Mouse (Mus musculus) hindbrain, embryonic 16.5 days (tissue): Measurements from ENCODE around the gene Snrnp27. TPM values are rescaled to one million over a fixed set of nuclear protein-coding genes. Genes with fewer than 3 reads are reported as not detected.
A peak's percentile ranks its signal among the peaks of the same experiment; 100 is the strongest.

Experiments
- ATAC-seq: fragments of 200-750 bp; cut with Nextera tagmentation; 2 replicates; pipeline ENCODE4 v1.8.0; 2017; ENCODE audit warnings: moderate TSS enrichment, moderate library complexity
- H3K27ac ChIP-seq: fragments of 300-500 bp; sonication (generic); 2 replicates; pipeline ENCODE4 v1.5.1; 2014; ENCODE audit warnings: low read depth, mild to moderate bottlenecking, control low read depth, low read length, moderate library complexity
- H3K27me3 ChIP-seq: fragments of 300-500 bp; sonication (generic); replicated peaks from 2 replicates; pipeline ENCODE4 v1.6.1; 2014; ENCODE audit warnings: low read length; ENCODE audit not compliant: control insufficient read depth, insufficient read depth
- H3K36me3 ChIP-seq: fragments of 300-500 bp; sonication (generic); 2 replicates; pipeline ENCODE4 v1.6.1; 2014; ENCODE audit warnings: mild to moderate bottlenecking, low read length, moderate library complexity, mixed read lengths; ENCODE audit not compliant: control insufficient read depth, insufficient read depth
- H3K4me1 ChIP-seq: fragments of 300-500 bp; sonication (generic); 2 replicates; pipeline ENCODE4 v1.6.1; 2014; ENCODE audit warnings: low read depth, low read length; ENCODE audit not compliant: control insufficient read depth, insufficient read depth
- H3K4me2 ChIP-seq: fragments of 300-500 bp; sonication (generic); 2 replicates; pipeline ENCODE4 v1.6.1; 2014; ENCODE audit warnings: mild to moderate bottlenecking, low read length, control low read depth, moderate library complexity
- H3K4me3 ChIP-seq: fragments of 300-500 bp; sonication (generic); 2 replicates; pipeline ENCODE4 v1.5.1; 2014; ENCODE audit warnings: mild to moderate bottlenecking, low read length, control low read depth, moderate library complexity
- H3K9ac ChIP-seq: fragments of 300-500 bp; sonication (generic); 2 replicates; pipeline ENCODE4 v1.6.1; 2014; ENCODE audit warnings: low read depth, mild to moderate bottlenecking, control low read depth, low read length, moderate library complexity
- H3K9me3 ChIP-seq: fragments of 300-500 bp; sonication (generic); 2 replicates; pipeline ENCODE4 v1.6.1; 2014; ENCODE audit warnings: mild to moderate bottlenecking, low read length, moderate library complexity; ENCODE audit not compliant: control insufficient read depth
- WGBS: fragments of 180-500 bp; shearing (Covaris S2); extraction: QIAGEN DNeasy Blood & Tissue Kit; methylation state at CpG from one replicate; pipeline ENCODE4 v1.1.7; 2014; 5-methylcytosine and 5-hydroxymethylcytosine counted together
- polyA plus RNA-seq: library from polyadenylated mRNA; unstranded; fragments of >200 nt; fragmentation: Nextera tagmentation; extraction: Ambion mirVana; gene quantifications from 2 replicates; pipeline ENCODE4 v1.2.1, GENCODE M21; 2015

The Snrnp27 gene
- polyA plus RNA-seq: 81.3 and 81.5 TPM in 2 replicates

DNA sequence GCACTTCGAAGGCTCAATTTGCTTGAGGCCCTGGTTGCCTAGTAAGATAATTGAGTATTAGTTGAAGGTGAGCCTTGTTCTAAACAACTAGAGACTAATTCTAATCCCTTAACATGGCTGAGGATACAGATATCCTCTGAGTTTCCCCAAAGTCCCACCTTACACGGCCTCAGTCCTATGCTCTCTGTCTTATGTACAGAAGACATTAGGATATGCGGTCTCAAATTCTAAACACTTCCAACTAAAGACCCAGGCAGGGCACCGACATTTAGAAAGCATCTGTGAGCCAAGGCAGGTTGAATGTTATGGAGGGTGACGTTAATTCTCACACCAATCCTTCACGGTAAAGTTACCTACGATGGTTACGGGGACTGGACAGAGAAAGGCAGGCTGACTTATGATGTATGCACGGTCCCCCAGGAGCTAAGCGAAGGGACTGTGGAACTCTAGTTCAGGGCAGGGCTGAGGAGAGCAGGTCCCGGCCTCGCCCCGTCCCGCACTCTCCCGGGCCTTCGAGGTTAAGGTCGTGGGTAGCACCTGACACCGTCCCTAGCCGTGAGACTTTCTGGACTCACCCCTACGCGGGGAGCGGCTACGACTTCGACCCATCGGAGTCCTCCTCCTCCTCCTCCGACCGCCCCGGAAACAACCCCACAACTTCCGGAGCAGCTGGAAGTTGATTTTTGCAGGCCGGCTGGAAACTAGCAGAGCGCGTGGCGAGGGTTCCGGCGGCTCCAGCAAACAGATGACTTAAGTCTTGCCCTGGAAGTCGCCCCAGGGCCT lies at the start of gene Snrnp27:
TSS of gene Snrnp27 (minus strand) at position 651 of the 783 bp plus-strand sequence.
- H3K36me3 ChIP-seq: peaks cover 23% of the 10 kb centered on the region; the same call in 1 of the 2 replicates
- no peaks in the 10 kb centered on the region for H3K27me3 ChIP-seq
- no peaks in the 10 kb centered on the region for H3K9me3 ChIP-seq
- H3K4me3 ChIP-seq: peak within 1 kb of the TSS; percentile 72
- H3K9ac ChIP-seq: peak within 1 kb of the TSS; percentile 82
- peak within 1 kb of the TSS; percentile 57 for H3K4me2 ChIP-seq
- WGBS: 2% methylated on average over 35 of the region's 36 CpGs
- peaks cover 8% of the 10 kb centered on the region; the same call in 1 of the 2 replicates for H3K4me1 ChIP-seq
- peak within 1 kb of the TSS; percentile 63; the same call in 1 of the 2 replicates for H3K27ac ChIP-seq
- peak; percentile 93 for ATAC-seq

DNA sequence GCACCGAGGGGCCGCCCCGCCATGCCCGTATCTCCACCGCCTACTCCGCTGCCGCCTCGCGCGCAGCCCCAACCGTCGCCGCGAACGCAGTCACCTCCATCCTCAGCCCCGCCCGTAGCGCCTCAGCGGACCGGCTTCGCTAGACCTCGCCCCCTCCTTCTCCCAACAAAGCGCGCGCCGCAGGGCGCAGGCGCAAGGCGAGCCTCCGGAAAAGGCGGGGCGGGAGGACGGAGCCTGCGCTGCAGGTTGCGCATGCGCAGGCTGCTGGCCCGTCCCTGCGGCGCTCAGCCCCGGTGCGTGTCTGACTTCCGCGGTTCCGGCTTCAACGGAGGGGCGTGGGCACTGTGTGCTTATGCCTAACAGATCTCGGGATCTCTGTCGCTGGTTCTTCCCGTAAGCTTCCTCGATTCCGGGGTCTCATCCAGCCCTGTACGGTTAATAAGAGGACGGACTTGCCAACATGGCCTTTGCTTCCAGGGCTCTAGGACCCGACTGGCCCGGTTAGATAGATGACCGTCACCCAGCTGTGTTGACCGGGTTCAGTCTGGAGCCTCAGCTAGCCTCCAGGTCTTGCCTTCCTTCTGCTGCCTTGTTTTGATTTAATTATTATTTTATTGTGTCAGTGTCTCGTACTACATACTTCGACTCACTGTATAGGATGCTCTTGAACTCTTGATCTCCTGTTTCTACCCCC lies 49.0 kb upstream of the Snrnp27 start, which contains the start of gene Gmcl1:
TSS of gene Gmcl1 (minus strand) at position 201 of the 694 bp plus-strand sequence.
- Histone ChIP-seq H3K9me3 (no peaks in the 10 kb centered on the region), H3K27me3 (no peaks in the 10 kb centered on the region), H3K4me1 (peaks cover 22% of the 10 kb centered on the region), H3K9ac (peak within 1 kb of the TSS; percentile 94), H3K27ac (peak within 1 kb of the TSS; percentile 95), H3K4me2 (peak within 1 kb of the TSS; percentile 80), H3K36me3 (no peaks in the 10 kb centered on the region), H3K4me3 (peak within 1 kb of the TSS; percentile 88)
- peak; percentile 95 for ATAC-seq
- under 1% methylated on average over 55 of the region's 59 CpGs for WGBS

DNA sequence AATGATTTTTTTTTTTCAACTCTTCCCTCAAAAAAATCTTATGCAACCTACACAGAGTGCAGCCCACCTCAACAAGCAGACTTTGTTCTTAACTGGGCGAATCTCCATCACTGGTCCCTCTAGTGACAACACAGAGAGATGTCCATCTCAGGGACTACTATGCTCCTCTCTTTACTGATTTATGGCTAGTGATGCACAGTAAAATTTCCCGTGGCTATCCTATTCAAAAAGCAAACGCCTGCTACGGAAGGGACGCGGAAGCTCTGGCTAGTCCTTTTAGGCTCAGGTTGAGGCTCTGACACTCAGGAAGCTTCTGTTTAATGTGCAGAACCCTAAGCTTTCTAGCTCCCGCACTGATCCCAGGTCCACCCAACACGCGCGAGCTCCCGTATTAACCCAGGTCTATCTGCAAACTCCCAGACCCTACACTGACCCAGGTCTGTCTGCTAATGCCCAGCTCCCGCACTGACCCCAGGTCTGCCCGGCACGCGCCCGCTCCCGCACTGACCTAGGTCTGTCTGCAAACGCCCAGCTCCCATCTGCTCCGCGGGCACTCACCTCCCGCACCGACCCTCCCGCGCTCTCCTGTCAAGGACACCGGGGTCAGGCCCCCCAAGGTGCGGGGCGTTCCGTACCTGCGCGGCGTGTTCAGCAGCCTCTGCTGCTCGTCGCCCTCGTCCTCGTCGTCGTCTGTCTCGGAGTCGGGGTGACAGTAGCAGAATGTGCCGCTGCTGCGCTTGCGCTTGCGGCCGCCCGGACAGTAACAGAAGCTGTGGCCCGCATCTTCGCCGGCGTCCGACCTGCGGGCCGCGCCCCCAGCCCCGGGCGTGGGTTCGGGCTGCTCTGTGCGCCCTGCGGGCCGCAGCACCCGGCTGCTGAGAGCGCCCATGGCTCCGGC lies 48.2 kb upstream of the Snrnp27 start:
- Histone ChIP-seq H3K9ac (peak overlapping the region; percentile 94), H3K4me2 (peak overlapping the region; percentile 80), H3K27ac (peak overlapping the region; percentile 95), H3K9me3 (no peaks in the 10 kb centered on the region), H3K36me3 (no peaks in the 10 kb centered on the region), H3K4me1 (peaks cover 22% of the 10 kb centered on the region), H3K4me3 (peak overlapping the region; percentile 88), H3K27me3 (no peaks in the 10 kb centered on the region)
- WGBS: under 1% methylated on average over 54 of the region's 62 CpGs
- peak; percentile 80 for ATAC-seq

DNA sequence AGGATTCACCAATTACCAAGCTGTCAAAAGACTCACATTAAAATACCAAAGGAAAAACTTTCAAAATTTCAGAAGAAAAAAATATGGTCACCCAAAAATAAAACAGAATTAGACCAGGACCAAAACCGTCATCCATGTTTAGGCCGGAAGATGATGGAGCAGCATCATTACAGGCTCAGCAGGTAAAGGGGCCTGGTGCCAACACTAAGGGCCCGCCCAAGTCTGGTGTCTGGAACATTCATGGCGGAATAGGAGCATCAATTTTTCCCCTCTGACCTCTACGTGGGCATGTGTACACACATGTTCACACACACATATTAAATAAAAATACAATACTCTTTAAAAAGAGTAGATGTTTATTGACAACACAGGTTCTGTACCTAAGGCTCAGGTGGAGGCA lies 44.4 kb upstream of the Snrnp27 start:
- Histone ChIP-seq H3K27ac (no peak overlapping the region), H3K4me3 (no peak overlapping the region), H3K9ac (no peak overlapping the region), H3K4me2 (no peak overlapping the region), H3K4me1 (peaks cover 15% of the 10 kb centered on the region), H3K9me3 (no peaks in the 10 kb centered on the region), H3K27me3 (no peaks in the 10 kb centered on the region), H3K36me3 (no peaks in the 10 kb centered on the region)
- WGBS: 87% methylated on average over 5 of the region's 5 CpGs
- ATAC-seq: no peak

DNA sequence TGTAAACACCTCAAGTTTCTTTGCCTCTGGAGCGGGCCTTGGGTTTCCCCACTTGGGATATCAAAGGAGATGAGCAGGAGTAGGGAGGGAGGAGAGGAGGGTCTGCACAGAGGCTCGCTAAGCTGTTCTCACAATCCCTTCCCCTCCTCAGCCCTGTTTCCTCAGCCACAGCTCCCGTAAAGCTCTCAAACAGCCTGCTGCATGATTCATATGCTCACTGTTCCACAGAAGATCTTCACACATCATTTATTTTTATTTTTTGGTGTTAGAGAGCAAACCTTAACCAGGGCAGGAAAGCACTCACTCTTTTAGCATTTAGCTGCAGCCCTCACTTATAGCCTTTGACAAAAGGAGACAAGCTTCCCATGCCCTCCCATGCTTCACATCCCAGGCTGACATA lies 37.7 kb upstream of the Snrnp27 start:
- Histone ChIP-seq H3K4me3 (no peak overlapping the region), H3K4me2 (no peak overlapping the region), H3K9me3 (no peaks in the 10 kb centered on the region), H3K9ac (no peak overlapping the region), H3K27me3 (no peaks in the 10 kb centered on the region), H3K27ac (no peak overlapping the region), H3K36me3 (peaks cover 18% of the 10 kb centered on the region), H3K4me1 (no peaks in the 10 kb centered on the region)
- no peak for ATAC-seq
- 80% methylated on average over 3 of the region's 3 CpGs for WGBS

DNA sequence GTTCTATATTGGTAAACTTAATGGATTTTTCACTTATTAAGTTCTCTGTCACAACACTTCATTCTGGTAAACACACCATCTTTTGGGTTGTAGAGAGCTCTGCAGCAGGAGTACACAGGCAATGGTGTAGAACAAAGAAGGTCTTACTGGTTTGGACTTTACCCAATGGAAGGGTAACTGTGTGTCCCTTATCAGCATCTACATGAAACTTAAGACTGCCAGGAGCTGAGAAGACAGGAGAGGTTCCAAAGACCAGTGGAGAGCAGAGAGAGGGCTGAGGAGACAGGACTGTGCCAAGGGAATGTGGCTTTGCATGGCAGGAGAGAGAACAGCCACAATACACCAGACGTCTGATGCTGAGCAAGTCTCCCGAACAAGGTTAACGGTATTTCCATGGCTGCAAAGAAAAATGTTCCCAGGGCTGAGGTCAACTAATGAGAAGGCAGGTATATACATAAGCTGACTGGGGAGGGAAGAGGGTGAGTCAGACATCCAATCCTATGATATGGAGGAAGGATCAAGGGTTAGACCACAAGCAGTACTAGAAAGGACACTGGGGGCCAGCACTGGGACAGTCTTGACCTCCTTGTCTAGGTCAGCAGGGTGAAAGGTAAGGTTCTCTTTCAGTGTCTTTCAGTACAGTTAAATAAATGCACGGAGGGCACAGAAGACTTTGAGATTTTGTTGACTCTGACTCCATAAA lies 23.9 kb upstream of the Snrnp27 start:
- H3K9me3 ChIP-seq: no peaks in the 10 kb centered on the region
- ATAC-seq: no peak
- WGBS: 85% methylated on average over 4 of the region's 4 CpGs
- no peak overlapping the region for H3K9ac ChIP-seq
- H3K4me2 ChIP-seq: no peak overlapping the region
- H3K36me3 ChIP-seq: peaks cover 31% of the 10 kb centered on the region
- no peaks in the 10 kb centered on the region for H3K4me1 ChIP-seq
- no peak overlapping the region for H3K4me3 ChIP-seq
- no peak overlapping the region for H3K27ac ChIP-seq
- H3K27me3 ChIP-seq: no peaks in the 10 kb centered on the region

DNA sequence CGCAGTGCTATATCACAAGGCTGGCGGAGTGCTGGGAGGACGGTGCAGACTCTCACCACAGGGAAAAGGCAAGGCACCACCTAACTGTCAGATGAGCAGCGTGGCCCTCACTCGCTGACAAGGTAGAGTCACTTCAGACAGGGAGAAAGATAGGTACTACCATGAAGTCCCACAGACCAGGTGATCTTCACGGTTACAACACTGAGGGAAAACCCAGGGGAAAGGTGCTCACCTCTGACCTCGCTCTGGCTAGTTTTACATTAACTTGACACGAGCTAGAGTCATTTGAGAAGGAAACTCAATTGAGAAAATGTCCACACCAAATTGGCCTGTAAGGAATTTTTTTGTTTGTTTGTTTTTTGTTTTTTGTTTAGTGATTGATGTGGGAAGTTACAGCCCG lies 18.3 kb upstream of the Snrnp27 start:
- Histone ChIP-seq H3K27ac (no peak overlapping the region), H3K9me3 (no peaks in the 10 kb centered on the region), H3K4me1 (no peaks in the 10 kb centered on the region), H3K36me3 (peaks cover 51% of the 10 kb centered on the region), H3K4me3 (no peak overlapping the region), H3K4me2 (no peak overlapping the region), H3K27me3 (no peaks in the 10 kb centered on the region), H3K9ac (no peak overlapping the region)
- no peak for ATAC-seq
- WGBS: 91% methylated on average over 9 of the region's 9 CpGs

DNA sequence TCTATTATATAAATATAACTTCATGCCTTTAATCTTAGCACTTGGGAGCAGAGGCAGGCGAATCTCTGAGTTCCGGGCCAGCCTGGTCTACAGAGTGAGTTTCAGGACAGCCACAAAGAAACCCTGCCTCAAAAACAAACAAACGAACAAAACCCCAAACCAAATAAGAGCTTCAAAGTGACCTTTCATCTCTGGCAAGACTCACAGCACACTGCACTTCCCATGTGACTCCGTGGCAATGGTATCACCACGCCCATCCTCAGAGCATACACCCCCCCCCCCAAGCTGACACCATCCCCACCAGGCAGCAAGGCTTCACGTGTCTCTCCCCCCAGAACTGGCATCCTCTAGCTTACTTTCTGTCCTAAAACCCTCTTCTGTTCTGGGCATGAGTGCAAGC lies 13.6 kb upstream of the Snrnp27 start:
- peaks cover 46% of the 10 kb centered on the region for H3K36me3 ChIP-seq
- no peak for ATAC-seq
- H3K27ac ChIP-seq: no peak overlapping the region
- no peak overlapping the region for H3K4me3 ChIP-seq
- 91% methylated on average over 6 of the region's 6 CpGs for WGBS
- no peak overlapping the region for H3K4me2 ChIP-seq
- H3K9me3 ChIP-seq: no peaks in the 10 kb centered on the region
- no peaks in the 10 kb centered on the region for H3K27me3 ChIP-seq
- no peaks in the 10 kb centered on the region for H3K4me1 ChIP-seq
- no peak overlapping the region for H3K9ac ChIP-seq
